Mouse (Mus musculus) megakaryocyte, embryonic 14.5 days (primary cell): Measurements from ENCODE around the gene Rbx1. TPM values are rescaled to one million over a fixed set of nuclear protein-coding genes. Genes with fewer than 3 reads are reported as not detected.
"Not testable (repeated sequence)": the region's sequence is repeated elsewhere in the genome, so short reads cannot be mapped to it uniquely, and the experiment has no call there.

ENCODE experiments used
- H3K27me3 ChIP-seq: replicated peaks from 2 replicates; pipeline ENCODE3; 2012; ENCODE audit warnings: inconsistent platforms
- H3K36me3 ChIP-seq: replicated peaks from 2 replicates; pipeline ENCODE3; 2012; ENCODE audit warnings: low read length, inconsistent platforms, mixed read lengths
- H3K4me1 ChIP-seq: 2 replicates; pipeline ENCODE4 v1.6.1; 2012; ENCODE audit warnings: inconsistent platforms
- H3K4me3 ChIP-seq: replicated peaks from 2 replicates; pipeline ENCODE3; 2012; ENCODE audit warnings: moderate library complexity, mild to moderate bottlenecking, inconsistent platforms
- H3K9me3 ChIP-seq: 2 replicates; pipeline ENCODE4 v1.6.1; 2012; ENCODE audit warnings: inconsistent platforms
- FLI1 ChIP-seq: IDR thresholded peaks from 2 replicates; pipeline ENCODE4 v1.6.1; 2012; ENCODE audit warnings: low read length, inconsistent platforms, mixed read lengths
- GATA1 ChIP-seq: IDR thresholded peaks from 3 replicates; pipeline ENCODE4 v1.6.1; 2012; ENCODE audit warnings: mixed read lengths, low read length, inconsistent platforms, borderline replicate concordance
- polyA plus RNA-seq: library from polyadenylated mRNA; stranded (reverse); fragments of >175 nt; gene quantifications from 2 replicates; pipeline ENCODE4 v1.2.3, GENCODE M21; 2012; ENCODE audit warnings: low replicate concordance; ENCODE audit not compliant: insufficient read depth

Rbx1 gene
- polyA plus RNA-seq: 14.1 and 67.6 TPM in 2 replicates

GRCm38 (mm10) chr15:81465901-81466737, at the start of gene Rbx1:
Rbx1 (plus strand) TSS chr15:81466296.
- H3K4me3 ChIP-seq: peak within 1 kb of the TSS; percentile 94
- H3K27me3 ChIP-seq: no peaks in the 10 kb centered on the region
- peaks cover 39% of the 10 kb centered on the region for H3K4me1 ChIP-seq
- peaks cover 21% of the 10 kb centered on the region for H3K9me3 ChIP-seq
- no peak for TF ChIP-seq FLI1
- TF ChIP-seq GATA1: no peak
- peaks cover 49% of the 10 kb centered on the region for H3K36me3 ChIP-seq

DNA sequence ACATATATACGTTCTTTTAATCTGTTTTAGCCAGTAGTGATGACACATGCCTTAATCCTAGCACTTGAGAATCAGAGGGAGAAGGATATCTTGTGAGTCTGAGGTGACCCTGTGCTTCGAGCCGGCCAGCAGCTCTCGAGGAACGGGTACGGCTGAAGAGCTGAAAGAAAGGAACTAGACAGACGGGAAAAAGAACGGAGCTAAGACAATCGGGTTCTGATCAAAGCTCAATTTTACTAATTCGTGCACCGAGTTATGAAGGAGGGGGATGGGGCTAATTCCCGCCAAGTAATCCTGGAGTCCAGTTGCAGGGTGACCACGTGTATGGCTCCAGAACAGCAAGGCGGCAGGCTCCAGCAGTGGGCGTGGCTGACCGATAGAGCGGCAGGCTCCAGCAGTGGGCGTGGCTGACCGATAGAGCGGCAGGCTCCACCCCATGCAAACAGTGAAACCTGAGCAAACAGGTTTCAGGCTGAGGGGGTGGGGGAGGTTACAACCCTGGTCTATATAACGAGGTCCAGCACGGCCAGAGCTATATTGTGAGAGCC, 49.3 kb upstream of the Rbx1 start:
- Histone ChIP-seq H3K36me3 (peaks cover 63% of the 10 kb centered on the region), H3K4me1 (peaks cover 14% of the 10 kb centered on the region)
- not testable (repeated sequence) for H3K4me3 ChIP-seq, H3K9me3 ChIP-seq, H3K27me3 ChIP-seq

- Histone ChIP-seq H3K27me3 (no peaks in the 10 kb centered on the region), H3K9me3 (no peaks in the 10 kb centered on the region), H3K4me1 (peaks cover 14% of the 10 kb centered on the region), H3K36me3 (peaks cover 59% of the 10 kb centered on the region), H3K4me3 (no peak overlapping the region)
- TF ChIP-seq GATA1: no peak
- TF ChIP-seq FLI1: no peak
These were observed 48.0 kb upstream of the Rbx1 start for GRCm38 (mm10) chr15:81418065-81418464.

DNA sequence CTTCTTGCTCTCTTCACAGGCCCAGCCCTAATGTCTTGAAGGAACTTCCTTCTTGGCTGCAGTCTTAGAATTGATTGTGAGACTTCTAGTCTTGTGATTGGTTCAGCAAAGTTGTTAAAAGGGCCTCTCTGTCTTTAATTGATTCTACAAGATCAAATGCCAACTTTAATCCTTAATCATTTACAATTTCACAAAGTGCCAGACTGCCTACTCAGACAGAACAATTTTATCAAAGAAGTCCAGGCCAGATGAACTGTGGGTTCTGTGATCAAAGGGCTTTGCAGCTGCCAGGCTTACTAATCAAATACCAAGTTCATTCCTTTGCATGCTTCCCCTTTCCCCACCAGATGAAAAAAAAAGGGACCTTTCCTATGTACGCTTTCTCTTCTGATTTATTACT, 44.6 kb upstream of the Rbx1 start:
- TF ChIP-seq GATA1 (no peak), FLI1 (no peak)
- peaks cover 37% of the 10 kb centered on the region for H3K36me3 ChIP-seq
- no peaks in the 10 kb centered on the region for H3K9me3 ChIP-seq
- H3K27me3 ChIP-seq: no peaks in the 10 kb centered on the region
- no peak overlapping the region for H3K4me3 ChIP-seq
- peaks cover 24% of the 10 kb centered on the region for H3K4me1 ChIP-seq

- TF ChIP-seq GATA1 (no peak), FLI1 (no peak)
- Histone ChIP-seq H3K36me3 (peaks cover 32% of the 10 kb centered on the region), H3K4me3 (no peak overlapping the region), H3K9me3 (no peaks in the 10 kb centered on the region), H3K4me1 (peaks cover 20% of the 10 kb centered on the region), H3K27me3 (no peaks in the 10 kb centered on the region)
These were observed 43.9 kb upstream of the Rbx1 start for GRCm38 (mm10) chr15:81422156-81422681.

DNA sequence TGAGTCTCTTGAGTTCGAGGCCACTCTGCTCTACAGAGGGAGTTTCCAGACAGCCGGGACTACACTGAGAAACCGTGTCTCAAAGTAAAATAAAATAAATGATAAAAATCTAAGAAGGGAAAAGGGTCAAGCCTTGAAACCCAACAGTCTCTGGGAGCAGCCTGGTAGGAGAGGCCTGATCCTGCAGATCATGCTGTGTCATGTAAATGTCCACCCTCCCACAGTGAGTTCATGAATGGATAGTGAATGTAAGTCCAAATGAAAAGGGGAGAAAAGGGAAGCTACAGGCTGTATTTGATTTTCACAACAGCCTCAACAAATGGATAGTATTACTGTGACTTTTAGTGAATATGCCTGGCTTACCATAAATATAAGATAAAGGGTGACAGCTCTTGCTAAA, 40.8 kb upstream of the Rbx1 start:
- no peaks in the 10 kb centered on the region for H3K9me3 ChIP-seq
- no peak for TF ChIP-seq GATA1
- TF ChIP-seq FLI1: no peak
- no peak overlapping the region for H3K4me3 ChIP-seq
- H3K27me3 ChIP-seq: no peaks in the 10 kb centered on the region
- peaks cover 33% of the 10 kb centered on the region for H3K36me3 ChIP-seq
- peaks cover 15% of the 10 kb centered on the region for H3K4me1 ChIP-seq

GRCm38 (mm10) chr15:81427947-81428346, 38.1 kb upstream of the Rbx1 start:
- Histone ChIP-seq H3K4me3 (no peak overlapping the region), H3K9me3 (no peaks in the 10 kb centered on the region), H3K4me1 (peaks cover 17% of the 10 kb centered on the region), H3K36me3 (peaks cover 54% of the 10 kb centered on the region), H3K27me3 (no peaks in the 10 kb centered on the region)
- TF ChIP-seq FLI1 (no peak), GATA1 (no peak)

DNA sequence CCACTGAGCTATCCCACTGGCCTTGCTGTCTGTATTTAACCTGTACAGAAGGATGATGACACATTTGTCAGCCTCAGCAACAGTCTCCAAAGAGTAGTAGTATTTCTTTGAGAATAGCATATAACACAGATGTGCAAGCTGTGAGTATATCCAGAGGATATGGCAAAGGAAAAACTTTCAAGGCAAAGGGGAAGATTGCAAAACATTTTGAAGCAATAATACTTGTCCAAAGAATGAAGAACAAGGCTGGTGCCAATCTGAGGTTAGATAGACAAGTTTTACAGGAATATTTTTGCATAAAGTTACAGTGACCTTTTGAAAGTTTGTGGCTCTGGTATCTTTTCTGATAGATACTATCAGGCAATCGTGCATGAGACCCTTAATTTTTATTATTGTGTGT, 34.9 kb upstream of the Rbx1 start:
- H3K27me3 ChIP-seq: no peaks in the 10 kb centered on the region
- H3K4me3 ChIP-seq: no peak overlapping the region
- peaks cover 68% of the 10 kb centered on the region for H3K36me3 ChIP-seq
- H3K4me1 ChIP-seq: peaks cover 7% of the 10 kb centered on the region
- TF ChIP-seq FLI1: no peak
- TF ChIP-seq GATA1: no peak
- H3K9me3 ChIP-seq: no peaks in the 10 kb centered on the region

DNA sequence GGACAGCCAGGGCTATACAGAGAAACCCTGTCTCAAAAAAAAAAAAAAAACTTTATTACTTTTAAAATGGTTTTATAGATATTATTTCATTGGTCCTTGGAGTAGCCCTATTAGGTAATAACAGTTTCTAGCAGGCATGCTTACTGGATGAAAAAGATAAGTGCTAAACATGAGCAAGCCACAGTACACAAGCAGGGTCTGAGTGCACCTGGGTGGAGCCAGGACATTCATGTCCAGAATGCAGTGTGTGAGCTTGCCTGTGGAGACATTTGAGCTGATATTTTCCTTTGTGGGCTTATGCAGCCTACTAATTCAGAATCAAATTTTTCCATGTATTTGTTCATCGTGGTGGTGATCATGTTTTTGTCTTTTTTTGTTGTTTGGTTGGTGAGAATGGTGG, 27.8 kb upstream of the Rbx1 start:
- Histone ChIP-seq H3K4me1 (no peaks in the 10 kb centered on the region), H3K36me3 (peaks cover 65% of the 10 kb centered on the region)
- TF ChIP-seq GATA1: no peak
- TF ChIP-seq FLI1: no peak

DNA sequence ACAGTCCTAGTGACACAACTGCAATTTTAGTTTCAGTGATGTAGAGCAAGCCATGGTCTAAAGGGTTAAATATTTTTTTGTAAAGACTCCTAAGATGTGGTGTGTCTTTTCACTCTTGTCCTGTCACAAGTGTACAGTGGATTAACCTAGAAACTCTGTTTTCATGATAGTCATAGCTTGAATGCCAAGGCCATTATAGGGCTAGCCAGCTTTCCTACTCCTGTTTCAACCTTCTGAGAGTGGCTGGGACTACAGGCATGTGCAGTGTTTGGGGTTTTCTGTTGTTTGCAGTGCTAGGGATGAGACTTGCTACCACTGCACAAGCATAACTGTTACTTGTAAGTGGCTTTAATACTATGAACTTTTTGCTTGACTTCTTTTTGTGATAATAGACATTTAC, 26.9 kb upstream of the Rbx1 start:
- no peaks in the 10 kb centered on the region for H3K4me1 ChIP-seq
- no peak for TF ChIP-seq FLI1
- TF ChIP-seq GATA1: no peak
- H3K9me3 ChIP-seq: no peaks in the 10 kb centered on the region
- peaks cover 70% of the 10 kb centered on the region for H3K36me3 ChIP-seq
- no peak overlapping the region for H3K4me3 ChIP-seq
- no peaks in the 10 kb centered on the region for H3K27me3 ChIP-seq

More for the DNA sequence above, 27.8 kb upstream of the Rbx1 start:
- Histone ChIP-seq H3K4me3 (no peak overlapping the region), H3K27me3 (no peaks in the 10 kb centered on the region), H3K9me3 (no peaks in the 10 kb centered on the region)
